Mouse (Mus musculus) layer of hippocampus, adult 11-12 months (tissue): ENCODE data around the gene Carm1.
A peak's percentile ranks its signal among the peaks of the same experiment; 100 is the strongest.
"Not testable (repeated sequence)": the region's sequence is repeated elsewhere in the genome, so short reads cannot be mapped to it uniquely, and the experiment has no call there.

Experiments used
- DNase-seq: peaks from one replicate; pipeline ENCODE4 v3.0.0; 2022; ENCODE audit warnings: low spot score

Gene Carm1

DNA sequence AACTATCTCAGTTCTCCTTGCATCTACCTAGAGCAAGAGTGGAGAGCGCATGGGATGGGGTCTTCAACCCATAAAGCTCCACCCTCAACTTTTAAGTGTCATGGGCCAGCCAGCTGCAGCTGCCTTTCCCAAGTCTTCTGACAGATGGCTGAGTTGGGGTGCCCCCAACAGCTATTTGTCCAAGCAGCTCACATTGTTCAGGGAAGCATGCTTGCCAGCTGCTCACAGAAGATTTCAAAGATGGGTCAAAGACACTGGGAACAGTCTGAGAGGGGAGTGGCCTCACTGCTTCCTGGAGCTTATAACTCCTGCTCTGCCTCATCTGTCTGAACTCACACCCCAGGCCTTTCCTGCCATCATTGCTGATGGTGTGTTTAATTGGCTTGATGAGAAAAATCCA, 29.6 kb downstream of the Carm1 start:
- no peak for DNase-seq

- DNase-seq: no peak
Observed at GRCm38 (mm10) chr9:21578226-21578625, 31.5 kb downstream of the Carm1 start.

- DNase-seq: no peak
Observed at GRCm38 (mm10) chr9:21585401-21585800, 38.7 kb downstream of the Carm1 start.

- no peak for DNase-seq
Observed at GRCm38 (mm10) chr9:21587678-21588349, 41.1 kb downstream of the Carm1 start.

- DNase-seq: no peak
Observed at GRCm38 (mm10) chr9:21588350-21588749, 41.7 kb downstream of the Carm1 start.

- no peak for DNase-seq
Observed at GRCm38 (mm10) chr9:21589538-21589937, 42.8 kb downstream of the Carm1 start.

DNA sequence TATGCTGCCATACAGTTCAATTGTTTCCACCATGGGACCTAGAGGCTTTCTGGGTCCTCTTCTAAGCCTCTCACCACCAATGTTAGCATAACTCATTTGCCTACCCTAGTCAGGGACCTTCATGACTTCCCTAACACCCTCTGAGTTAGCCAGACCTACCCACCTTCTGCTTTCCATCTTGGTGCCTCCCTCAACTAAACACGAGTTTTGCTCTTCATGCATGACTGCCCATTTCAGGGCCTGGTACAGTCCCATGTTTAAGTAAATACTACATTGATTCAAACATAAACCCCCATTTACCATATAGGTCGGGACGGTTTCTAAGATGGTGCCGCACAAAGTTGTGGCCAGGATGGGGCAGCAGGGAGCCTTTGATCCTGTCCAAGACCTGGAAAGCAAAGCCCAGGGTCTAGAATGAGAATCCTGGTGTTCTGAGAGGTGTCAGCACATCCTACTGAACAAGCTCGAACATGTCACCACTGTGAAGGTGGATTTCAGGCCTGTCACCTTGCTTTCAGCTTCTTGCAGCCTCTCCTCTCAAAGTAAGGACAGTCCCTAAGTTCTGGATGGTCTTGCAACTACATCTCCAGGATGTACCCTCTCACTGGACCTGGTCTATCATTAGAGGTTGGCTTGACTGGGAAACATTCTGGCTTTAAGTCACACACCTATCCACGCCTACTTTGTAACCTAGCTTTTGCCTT, 44.6 kb downstream of the Carm1 start:
- DNase-seq: no peak

GRCm38 (mm10) chr9:21591831-21592702, 45.4 kb downstream of the Carm1 start:
- peak; percentile 26 for DNase-seq

- peak; percentile 96 for DNase-seq
Observed at GRCm38 (mm10) chr9:21592703-21593121, 46.0 kb downstream of the Carm1 start, which contains the start of the genes Timm29 and Yipf2. Timm29 (plus strand) TSS chr9:21592722. Yipf2 (minus strand) TSS chr9:21592828.

- peak; percentile 57 for DNase-seq
Observed at GRCm38 (mm10) chr9:21593122-21593721, 46.5 kb downstream of the Carm1 start.

DNA sequence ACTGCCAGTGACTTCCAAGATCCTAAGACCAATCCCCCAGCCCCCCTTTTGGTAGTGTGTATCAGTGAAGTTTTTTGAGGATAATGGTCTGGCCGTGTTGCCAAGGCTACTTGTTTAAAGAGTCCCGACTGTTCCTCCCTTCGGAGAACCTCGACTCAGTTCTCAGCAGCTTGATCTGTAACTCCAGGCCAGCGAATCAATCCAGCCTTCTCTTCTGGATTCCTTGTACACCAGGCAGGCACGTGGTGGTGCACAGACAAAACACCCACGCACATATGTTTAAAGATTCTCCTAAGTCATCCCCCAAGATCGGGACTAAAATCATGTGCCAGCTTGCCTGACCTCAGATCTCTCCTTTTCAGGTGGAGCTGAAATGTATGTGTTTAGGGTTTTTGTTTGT, 47.7 kb downstream of the Carm1 start:
- not testable (repeated sequence) for DNase-seq

- DNase-seq: no peak
Observed at GRCm38 (mm10) chr9:21594838-21595237, 48.1 kb downstream of the Carm1 start.

- DNase-seq: no peak
Observed at GRCm38 (mm10) chr9:21598198-21598597, 51.5 kb downstream of the Carm1 start.

DNA sequence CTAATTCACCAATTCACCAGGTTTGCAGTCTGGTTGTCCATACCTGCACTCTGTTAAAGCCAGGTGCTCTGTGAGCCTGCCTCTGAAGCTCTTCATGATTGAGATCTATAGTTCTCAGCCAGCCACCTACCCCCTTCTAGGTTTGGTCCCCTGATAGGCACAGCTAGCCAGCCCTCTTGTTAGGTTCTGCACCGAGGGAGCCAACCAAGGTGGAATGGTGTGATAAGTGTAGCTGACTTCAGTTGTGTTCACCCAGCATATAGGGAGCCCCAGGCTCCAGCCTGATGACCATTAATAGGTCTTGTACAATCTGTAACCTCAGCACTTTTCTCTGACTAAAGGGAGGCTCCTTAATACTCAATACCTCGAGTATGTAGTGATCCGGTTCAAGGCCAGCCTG, 53.5 kb downstream of the Carm1 start:
- DNase-seq: no peak

GRCm38 (mm10) chr9:21601073-21601472, 54.4 kb downstream of the Carm1 start:
- DNase-seq: no peak

DNA sequence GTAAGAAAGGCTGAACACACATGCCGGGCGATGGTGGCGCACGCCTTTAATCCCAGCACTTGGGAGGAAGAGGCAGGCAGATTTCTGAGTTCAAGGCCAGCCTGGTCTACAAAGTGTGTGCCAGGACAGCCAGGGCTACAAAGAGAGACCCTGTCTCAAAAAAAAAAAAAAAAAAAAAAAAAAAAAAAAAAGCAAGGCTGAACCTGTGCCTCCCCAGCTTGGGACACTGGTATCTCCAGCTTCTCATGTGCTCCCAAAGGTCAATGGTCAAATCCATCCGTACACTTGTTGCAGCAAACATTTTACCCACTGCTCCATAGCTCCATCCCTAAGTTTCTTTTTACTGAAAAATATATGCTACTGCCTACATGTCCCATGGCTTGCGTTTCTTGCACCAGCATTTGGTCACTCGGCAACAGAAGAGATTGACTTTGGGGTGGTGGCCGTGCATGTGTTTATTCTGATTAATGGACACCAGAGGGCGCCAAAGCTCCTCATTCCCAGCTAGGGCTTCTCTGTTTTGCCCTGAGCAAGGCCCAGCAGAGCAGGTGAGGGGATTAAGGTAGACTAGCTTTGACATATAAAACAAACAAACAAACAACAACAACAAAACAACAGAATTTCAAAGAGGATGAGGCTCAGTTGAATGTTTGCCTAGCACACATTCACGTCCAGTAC, 55.2 kb downstream of the Carm1 start:
- peak; percentile 73 for DNase-seq

- DNase-seq: no peak
Observed at GRCm38 (mm10) chr9:21604119-21604518, 57.4 kb downstream of the Carm1 start.

DNA sequence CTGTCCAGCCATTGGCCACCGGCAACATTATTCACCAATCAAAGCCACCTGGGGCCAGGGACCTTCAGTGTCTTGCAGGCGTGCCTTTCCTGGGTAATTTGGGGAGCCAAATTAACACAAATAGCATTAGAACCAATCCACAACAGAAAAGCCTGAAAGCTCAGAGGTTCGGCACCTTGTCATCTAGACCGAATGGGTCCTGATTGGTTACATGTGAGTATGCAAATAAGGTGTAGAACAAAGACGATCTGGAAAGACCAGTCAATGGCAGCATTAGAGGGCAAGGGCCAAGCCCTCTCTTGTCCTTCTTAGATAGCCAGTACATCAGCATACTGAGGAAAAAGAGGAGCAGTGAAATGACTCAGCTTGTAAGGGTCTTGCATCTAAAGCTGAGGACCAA, 59.2 kb downstream of the Carm1 start:
- DNase-seq: no peak

- DNase-seq: no peak
Observed at GRCm38 (mm10) chr9:21606648-21607047, 60.0 kb downstream of the Carm1 start.

DNA sequence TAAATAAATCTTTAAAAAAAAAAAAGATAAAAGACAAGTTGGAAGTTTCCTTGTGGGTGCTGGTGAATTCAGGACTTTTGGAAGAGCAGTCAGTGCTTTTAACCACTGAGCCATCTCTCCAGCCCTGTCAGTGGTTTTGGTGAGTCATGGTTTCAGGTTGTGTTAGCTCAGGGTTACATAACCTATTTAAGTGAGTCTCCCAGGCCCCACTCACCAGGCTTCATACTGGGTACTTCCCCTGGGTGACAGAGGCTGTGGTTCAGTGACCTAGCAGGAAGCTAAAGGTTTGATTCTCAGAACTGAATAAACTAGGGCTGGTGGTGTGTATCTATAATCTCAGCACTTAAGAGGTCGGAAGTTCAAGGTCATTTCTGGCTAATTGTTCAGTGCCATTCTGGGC, 63.2 kb downstream of the Carm1 start:
- no peak for DNase-seq

GRCm38 (mm10) chr9:21614864-21615616, 68.3 kb downstream of the Carm1 start:
- DNase-seq: no peak
